Mouse (Mus musculus) forebrain, embryonic 16.5 days (tissue): ENCODE measurements at regions not wholly inside any gene's neighbourhood (a gene's known extent, or its start where the extent isn't known, plus 50 kb on each side); places are given as distances from the start of the nearest gene placed in this dataset.

Experiments used
- ATAC-seq: fragments of 200-750 bp; cut with Nextera tagmentation; 2 replicates; pipeline ENCODE4 v1.8.0; 2017; ENCODE audit warnings: mild to moderate bottlenecking, moderate library complexity
- H3K27ac ChIP-seq: fragments of 300-500 bp; sonication (generic); 2 replicates; pipeline ENCODE4 v1.5.1; 2014; ENCODE audit warnings: low read length, control low read depth
- H3K27me3 ChIP-seq: fragments of 300-500 bp; sonication (generic); replicated peaks from 2 replicates; pipeline ENCODE4 v1.6.1; 2014; ENCODE audit warnings: low read length; ENCODE audit not compliant: control insufficient read depth, insufficient read depth
- H3K36me3 ChIP-seq: fragments of 300-500 bp; sonication (generic); 2 replicates; pipeline ENCODE4 v1.6.1; 2014; ENCODE audit not compliant: control insufficient read depth, insufficient read depth
- H3K4me1 ChIP-seq: fragments of 300-500 bp; sonication (generic); replicated peaks from 2 replicates; pipeline ENCODE4 v1.6.1; 2014; ENCODE audit warnings: low read length; ENCODE audit not compliant: control insufficient read depth, insufficient read depth
- H3K4me2 ChIP-seq: fragments of 300-500 bp; sonication (generic); 2 replicates; pipeline ENCODE4 v1.6.1; 2014; ENCODE audit warnings: mild to moderate bottlenecking, low read length, control low read depth
- H3K4me3 ChIP-seq: fragments of 300-500 bp; sonication (generic); replicated peaks from 2 replicates; pipeline ENCODE4 v1.5.1; 2014; ENCODE audit warnings: mild to moderate bottlenecking, low read length, control low read depth
- H3K9ac ChIP-seq: fragments of 300-500 bp; sonication (generic); replicated peaks from 2 replicates; pipeline ENCODE4 v1.6.1; 2014; ENCODE audit warnings: low read depth, low read length, control low read depth
- H3K9me3 ChIP-seq: fragments of 300-500 bp; sonication (generic); 2 replicates; pipeline ENCODE4 v1.6.1; 2016; ENCODE audit warnings: low read length; ENCODE audit not compliant: control insufficient read depth
- WGBS: fragments of 180-500 bp; shearing (Covaris S2); extraction: QIAGEN DNeasy Blood & Tissue Kit; methylation state at CpG from one replicate; pipeline ENCODE4 v1.1.7; 2014; 5-methylcytosine and 5-hydroxymethylcytosine counted together

- Histone ChIP-seq H3K4me3 (no peak overlapping the region), H3K27ac (no peak overlapping the region), H3K9ac (no peak overlapping the region), H3K4me1 (no peaks in the 10 kb centered on the region), H3K9me3 (no peaks in the 10 kb centered on the region), H3K27me3 (no peaks in the 10 kb centered on the region), H3K4me2 (no peak overlapping the region), H3K36me3 (no peaks in the 10 kb centered on the region)
- WGBS: 94% methylated on average over 9 of the region's 9 CpGs
- no peak for ATAC-seq
These were observed 68.5 kb upstream of the Irak1bp1 start for GRCm38 (mm10) chr9:82760682-82761468.

DNA sequence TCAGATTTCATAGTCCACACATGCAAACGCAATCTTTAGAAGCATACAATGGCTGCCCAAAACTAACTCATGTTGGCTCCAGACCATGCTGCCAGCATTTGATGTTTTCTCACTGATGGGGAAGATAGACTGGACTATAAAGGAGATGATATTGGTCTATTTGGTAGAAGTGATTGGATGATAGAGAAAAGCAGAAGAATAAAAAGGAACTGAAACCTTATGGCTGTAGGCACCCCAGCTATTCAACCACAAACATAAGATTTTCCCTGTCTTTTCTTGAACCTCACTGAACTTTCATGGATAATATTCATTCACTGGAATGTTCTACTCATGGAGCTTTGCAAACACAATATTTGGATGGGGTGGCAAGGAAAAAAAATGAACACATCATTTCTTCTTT is 65.7 kb upstream of the Irak1bp1 start:
- no peak overlapping the region for H3K27ac ChIP-seq
- no peaks in the 10 kb centered on the region for H3K9me3 ChIP-seq
- 92% methylated on average over 1 of the region's 1 CpGs for WGBS
- H3K4me1 ChIP-seq: no peaks in the 10 kb centered on the region
- H3K36me3 ChIP-seq: no peaks in the 10 kb centered on the region
- H3K9ac ChIP-seq: no peak overlapping the region
- no peak overlapping the region for H3K4me3 ChIP-seq
- no peaks in the 10 kb centered on the region for H3K27me3 ChIP-seq
- ATAC-seq: no peak
- no peak overlapping the region for H3K4me2 ChIP-seq
